Mouse (Mus musculus): ENCODE results near the gene Olfr49. TPM values are rescaled to one million over a fixed set of nuclear protein-coding genes. Genes with fewer than 3 reads are reported as not detected.

Olfr49 gene
- polyA plus RNA-seq, 1 experiment from 2014 or later: not detected

- Histone ChIP-seq H3K4me3 (peak overlapping the region; percentile 36), H3K9me3 (no peaks in the 10 kb centered on the region), H3K27ac (no peak overlapping the region), H3K36me3 (peaks cover under 1% of the 10 kb centered on the region; the same call in 1 of the 2 replicates), H3K4me1 (peaks cover 35% of the 10 kb centered on the region), H3K9ac (peak overlapping the region; percentile 65), H3K27me3 (0 out of 2 replicates have a peak, but pooled peaks cover 4% of the 10 kb centered on the region), H3K4me2 (peak overlapping the region; percentile 62)
- 12% methylated on average over 25 of the region's 25 CpGs for WGBS
- ATAC-seq (ENCODE audit: insufficient number of reproducible peaks, insufficient read depth, low FRiP score, low TSS enrichment, low read depth): no peak
Observed at GRCm38 (mm10) chr14:54228933-54229713, 55.6 kb downstream of the Olfr49 start.

GRCm38 (mm10) chr14:54228501-54228900 lies 56.2 kb downstream of the Olfr49 start:
- ATAC-seq (ENCODE audit: insufficient number of reproducible peaks, insufficient read depth, low FRiP score, low TSS enrichment, low read depth): no peak
- Histone ChIP-seq H3K27ac (no peak overlapping the region; the same call in 1 of the 2 replicates), H3K9ac (peak overlapping the region; percentile 65; the same call in 1 of the 2 replicates), H3K27me3 (0 out of 2 replicates have a peak, but pooled peaks cover 4% of the 10 kb centered on the region), H3K4me2 (peak overlapping the region; percentile 62), H3K4me1 (peaks cover 33% of the 10 kb centered on the region), H3K36me3 (no peaks in the 10 kb centered on the region), H3K4me3 (peak overlapping the region; percentile 36; the same call in 1 of the 2 replicates), H3K9me3 (no peaks in the 10 kb centered on the region)
- WGBS: 6% methylated on average over 7 of the region's 7 CpGs

Other genes with a start within 250 kb of the Olfr49 start
- gene Dad1, start 30.8 kb downstream of the Olfr49 start, polyA plus RNA-seq (2015; fragmentation: Nextera tagmentation; extraction: Ambion mirVana): 340 and 359 TPM in 2 replicates
- gene Abhd4, start 30.8 kb downstream of the Olfr49 start, polyA plus RNA-seq (2015; fragmentation: Nextera tagmentation; extraction: Ambion mirVana): 50.5 TPM in 2 replicates
- gene Oxa1l, start 75.9 kb upstream of the Olfr49 start, polyA plus RNA-seq (2015; fragmentation: Nextera tagmentation; extraction: Ambion mirVana): 49.4 and 53.3 TPM in 2 replicates
- gene Slc7a7, start 132.8 kb upstream of the Olfr49 start, polyA plus RNA-seq (2015; fragmentation: Nextera tagmentation; extraction: Ambion mirVana): 4.5 and 6.2 TPM in 2 replicates
- gene Mrpl52, start 142.0 kb upstream of the Olfr49 start, polyA plus RNA-seq (2015; fragmentation: Nextera tagmentation; extraction: Ambion mirVana): 203 and 286 TPM in 2 replicates
- gene Mmp14, start 146.7 kb upstream of the Olfr49 start, polyA plus RNA-seq (2015; fragmentation: Nextera tagmentation; extraction: Ambion mirVana): 202 and 208 TPM in 2 replicates
- gene Lrp10, start 179.2 kb upstream of the Olfr49 start, polyA plus RNA-seq (2015; fragmentation: Nextera tagmentation; extraction: Ambion mirVana): 29.7 and 33.1 TPM in 2 replicates
- gene Rem2, start 191.2 kb upstream of the Olfr49 start, polyA plus RNA-seq (2015; fragmentation: Nextera tagmentation; extraction: Ambion mirVana): 2.1 and 3.6 TPM in 2 replicates
- gene Prmt5, start 232.6 kb upstream of the Olfr49 start, polyA plus RNA-seq (2015; fragmentation: Nextera tagmentation; extraction: Ambion mirVana): 84.6 and 86.6 TPM in 2 replicates